In the genomic region with DNA sequence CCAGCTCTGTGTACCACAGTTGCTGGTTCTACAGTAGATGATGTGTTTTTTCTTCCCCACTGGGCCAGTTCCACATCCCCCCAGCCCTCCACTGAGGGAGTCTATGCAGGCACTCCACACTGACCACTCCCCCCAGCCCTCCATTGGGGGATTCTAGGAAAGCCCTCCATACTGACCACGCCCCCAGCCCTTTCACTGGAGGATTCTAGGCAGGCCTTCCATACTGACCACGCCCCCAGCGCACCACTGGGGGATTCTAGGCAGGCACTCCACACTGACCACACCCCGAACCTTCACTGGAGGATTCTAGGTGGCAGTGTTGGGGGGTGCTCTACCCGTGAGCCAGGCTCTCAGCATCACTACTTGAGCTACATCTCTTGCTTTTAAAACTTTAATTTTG, we compare ENCODE assay signal across 13 mouse cellular contexts. TPM values are rescaled to one million over a fixed set of nuclear protein-coding genes. Genes with fewer than 3 reads are reported as not detected.
DNase-seq lines count a peak whose midpoint lies in the region; ATAC-seq lines count a peak whose summit lies in the region.
"Had no signal": no experiment of that assay in that cellular context is flagged by ENCODE, and none has a peak within 500 bp of the region (broad histone marks: within the 10 kb centered on the region; RNA-seq: fewer than 3 reads in every experiment).

No protein-coding gene starts in this region.

- no peaks in the 10 kb centered on the region for H3K4me1 ChIP-seq in forebrain, embryonic 13.5 days
- H3K4me1 ChIP-seq in forebrain, embryonic 14.5 days (ENCODE audit: control insufficient read depth, insufficient read depth, low read length) = no peaks in the 10 kb centered on the region

- DNase-seq in forebrain, embryonic 14.5 days (ENCODE audit: low spot score) = no peak
- peak; percentile 32 to 53 for DNase-seq in kidney, postnatal 4 days
- DNase-seq in kidney, adult 18-20 months = no peak
- peak; percentile 14 for DNase-seq in 416B (ENCODE audit: low read depth)
- no peak for DNase-seq in yolk sac, embryonic 10.5 days (ENCODE audit: low spot score)
- DNase-seq in adrenal gland, postnatal 10 days = no peak
- DNase-seq: heart, adult 18-20 months; right cerebral cortex, postnatal 25 days; thymus, adult 2 months had no signal

- H3K27me3 ChIP-seq in forebrain, embryonic 13.5 days = no peaks in the 10 kb centered on the region
- no peaks in the 10 kb centered on the region for H3K27me3 ChIP-seq in forebrain, embryonic 14.5 days (replicated peaks; ENCODE audit: control insufficient read depth, insufficient read depth, low read length)

- H3K27ac ChIP-seq in forebrain, embryonic 13.5 days = no peak overlapping the region
- H3K27ac ChIP-seq in forebrain, embryonic 14.5 days (ENCODE audit: low read depth, low read length) = no peak overlapping the region
- H3K27ac ChIP-seq: layer of hippocampus, adult 2 months had no signal

- no peak overlapping the region for H3K4me2 ChIP-seq in forebrain, embryonic 13.5 days
- H3K4me2 ChIP-seq in forebrain, embryonic 14.5 days (ENCODE audit: low read length) = no peak overlapping the region

- no peak overlapping the region for H3K4me3 ChIP-seq in forebrain, embryonic 13.5 days
- H3K4me3 ChIP-seq in forebrain, embryonic 14.5 days (ENCODE audit: low read depth, low read length) = no peak overlapping the region
- H3K4me3 ChIP-seq: layer of hippocampus, adult 2 months had no signal

- no peak overlapping the region for H3K9ac ChIP-seq in forebrain, embryonic 13.5 days
- H3K9ac ChIP-seq in forebrain, embryonic 14.5 days (ENCODE audit: low read length) = no peak overlapping the region

- no peaks in the 10 kb centered on the region for H3K9me3 ChIP-seq in forebrain, embryonic 13.5 days (replicated peaks)
- no peaks in the 10 kb centered on the region for H3K9me3 ChIP-seq in forebrain, embryonic 14.5 days (replicated peaks; ENCODE audit: control insufficient read depth, low read length)

- peaks cover 58% of the 10 kb centered on the region for H3K36me3 ChIP-seq in forebrain, embryonic 13.5 days (ENCODE audit: poor library complexity, severe bottlenecking)
- H3K36me3 ChIP-seq in forebrain, embryonic 14.5 days (ENCODE audit: control insufficient read depth, insufficient read depth, low read length) = peaks cover 33% of the 10 kb centered on the region

- 49% methylated on average over 5 of the region's 5 CpGs for WGBS in forebrain, embryonic 13.5 days
- 42% methylated on average over 5 of the region's 5 CpGs for WGBS in forebrain, embryonic 14.5 days

- 0 out of 2 replicates have a peak, but pooled peaks have one; percentile 26 for ATAC-seq in forebrain, embryonic 13.5 days
- no peak for ATAC-seq in forebrain, embryonic 14.5 days
- ATAC-seq in common myeloid progenitor, adult 5-6 weeks (replicated peaks; ENCODE audit: low read depth, poor library complexity, severe bottlenecking) = 0 out of 2 replicates have a peak, but pooled peaks have one; percentile 12

RNA-seq across cellular contexts. Expression of a gene that starts 6.0 kb away (rescaled TPM):
- polyA plus RNA-seq in forebrain, embryonic 13.5 days (2015; fragmentation: Nextera tagmentation; extraction: Ambion mirVana) = not detected in 2 replicates
- not detected in 2 replicates for polyA plus RNA-seq in forebrain, embryonic 14.5 days (2014; fragmentation: Nextera tagmentation; extraction: Ambion mirVana)
- not detected in 2 replicates for total RNA-seq in common myeloid progenitor, adult 5-6 weeks (2017)
- total RNA-seq in adrenal gland, postnatal 10 days (2021) = not detected
- total RNA-seq: adrenal gland, postnatal 4 days; heart, adult 18-20 months; layer of hippocampus, adult 2 months had no signal

RNA-seq across cellular contexts. Expression of a gene that starts 11.5 kb away (rescaled TPM):
- 0.68 and 2.1 TPM in 2 replicates for polyA plus RNA-seq in forebrain, embryonic 13.5 days (2015; fragmentation: Nextera tagmentation; extraction: Ambion mirVana)
- polyA plus RNA-seq in forebrain, embryonic 14.5 days (2014; fragmentation: Nextera tagmentation; extraction: Ambion mirVana) = 1.9 and 2.0 TPM in 2 replicates
- 1.3 TPM in 1 of 2 replicates, not detected in the other for total RNA-seq in common myeloid progenitor, adult 5-6 weeks (2017)
- 1 to 10 TPM; 2.0 to 3.9 TPM for total RNA-seq in adrenal gland, postnatal 10 days (2021)

RNA-seq across cellular contexts. Expression of a gene that starts 12.3 kb away (rescaled TPM):
- polyA plus RNA-seq in forebrain, embryonic 13.5 days (2015; fragmentation: Nextera tagmentation; extraction: Ambion mirVana) = 18.8 and 21.6 TPM in 2 replicates
- 25.7 and 27.2 TPM in 2 replicates for polyA plus RNA-seq in forebrain, embryonic 14.5 days (2014; fragmentation: Nextera tagmentation; extraction: Ambion mirVana)
- total RNA-seq in common myeloid progenitor, adult 5-6 weeks (2017) = 6.4 and 11.6 TPM in 2 replicates
- total RNA-seq in adrenal gland, postnatal 10 days (2021) = 100 to 1,000 TPM; 119 to 122 TPM

RNA-seq across cellular contexts. Expression of a gene that starts 16.1 kb away (rescaled TPM):
- 36.4 and 39.1 TPM in 2 replicates for polyA plus RNA-seq in forebrain, embryonic 13.5 days (2015; fragmentation: Nextera tagmentation; extraction: Ambion mirVana)
- polyA plus RNA-seq in forebrain, embryonic 14.5 days (2014; fragmentation: Nextera tagmentation; extraction: Ambion mirVana) = 24.6 and 26.0 TPM in 2 replicates
- 90.7 and 122 TPM in 2 replicates for total RNA-seq in common myeloid progenitor, adult 5-6 weeks (2017)
- 10 to 100 TPM; 90.4 to 99.1 TPM for total RNA-seq in adrenal gland, postnatal 10 days (2021)

RNA-seq across cellular contexts. Expression of a gene that starts 30.9 kb away (rescaled TPM):
- polyA plus RNA-seq in forebrain, embryonic 13.5 days (2015; fragmentation: Nextera tagmentation; extraction: Ambion mirVana) = 4.7 and 4.8 TPM in 2 replicates
- polyA plus RNA-seq in forebrain, embryonic 14.5 days (2014; fragmentation: Nextera tagmentation; extraction: Ambion mirVana) = 3.6 and 4.1 TPM in 2 replicates
- total RNA-seq in common myeloid progenitor, adult 5-6 weeks (2017) = 4.4 and 5.0 TPM in 2 replicates
- total RNA-seq in adrenal gland, postnatal 10 days (2021) = 1 to 10 TPM; 3.4 TPM

Comparison
In these comparisons a context has a peak if more than half of its experiments do, and no peak if none do; other contexts are left out.
1. DNase-seq: peak in kidney, postnatal 4 days (2 of 2) and 416B (single experiment); none in forebrain, embryonic 14.5 days (single experiment), kidney, adult 18-20 months (single experiment), yolk sac, embryonic 10.5 days (single experiment) and adrenal gland, postnatal 10 days (single experiment).